Mouse (Mus musculus): ENCODE results near the gene Bod1. TPM values are rescaled to one million over a fixed set of nuclear protein-coding genes. Genes with fewer than 3 reads are reported as not detected.

Bod1 gene
- total and polyA plus RNA-seq, 3 experiments = 6.5 to 15.5 (median 7.8) TPM

DNA sequence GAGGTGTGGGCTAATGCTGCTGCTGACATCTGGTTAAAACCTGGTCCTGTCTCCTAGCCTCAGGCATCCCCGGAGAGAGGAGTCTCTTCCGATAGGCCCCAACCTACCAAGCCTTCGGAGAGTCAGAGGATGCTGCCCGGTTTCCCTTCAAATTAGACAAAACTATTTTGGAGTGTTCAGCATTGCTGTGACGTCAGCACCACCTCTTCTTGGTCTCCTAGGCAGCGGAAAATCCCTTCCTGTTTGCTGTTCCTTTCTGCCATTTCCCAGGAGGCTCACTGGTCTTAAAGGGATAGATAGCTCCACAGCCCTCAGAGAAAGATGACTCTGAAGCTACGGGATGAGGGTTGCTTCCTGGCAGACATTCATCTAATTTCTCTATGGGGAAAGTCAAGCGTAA, 31.5 kb upstream of the Bod1 start:
- H3K27me3 ChIP-seq (ENCODE audit: insufficient read depth, low read length) = peaks cover 9% of the 10 kb centered on the region
- no peaks in the 10 kb centered on the region for H3K4me1 ChIP-seq (ENCODE audit: insufficient read depth, low read depth, low read length)
- no peak for ATAC-seq (ENCODE audit: extremely low read depth, insufficient number of reproducible peaks, low FRiP score, poor library complexity, severe bottlenecking)
- H3K4me3 ChIP-seq (ENCODE audit: low read depth, low read length) = no peak overlapping the region
- 0 out of 2 replicates have a peak, but pooled peaks cover 4% of the 10 kb centered on the region for H3K9me3 ChIP-seq (replicated peaks)
- TF ChIP-seq CTCF (IDR thresholded peaks at IDR 0.05; ENCODE audit: low read depth, low read length) = no peak
- no peak for TF ChIP-seq GATA1 (IDR thresholded peaks at IDR 0.05; ENCODE audit: borderline replicate concordance, low read length)
- no peak for TF ChIP-seq GATA2 (IDR thresholded peaks at IDR 0.05; ENCODE audit: borderline replicate concordance, low read depth, low read length)
- TF ChIP-seq TAL1 (conservative IDR thresholded peaks at IDR 0.05; ENCODE audit: low read depth, low read length) = no peak
- TF ChIP-seq POLR2AphosphoS5 (IDR thresholded peaks at IDR 0.05; ENCODE audit: insufficient replicate concordance, low read depth, low read length) = no peak
- no peaks in the 10 kb centered on the region for H3K36me3 ChIP-seq (replicated peaks)
- DNase-seq (ENCODE audit: low spot score) = no peak

DNA sequence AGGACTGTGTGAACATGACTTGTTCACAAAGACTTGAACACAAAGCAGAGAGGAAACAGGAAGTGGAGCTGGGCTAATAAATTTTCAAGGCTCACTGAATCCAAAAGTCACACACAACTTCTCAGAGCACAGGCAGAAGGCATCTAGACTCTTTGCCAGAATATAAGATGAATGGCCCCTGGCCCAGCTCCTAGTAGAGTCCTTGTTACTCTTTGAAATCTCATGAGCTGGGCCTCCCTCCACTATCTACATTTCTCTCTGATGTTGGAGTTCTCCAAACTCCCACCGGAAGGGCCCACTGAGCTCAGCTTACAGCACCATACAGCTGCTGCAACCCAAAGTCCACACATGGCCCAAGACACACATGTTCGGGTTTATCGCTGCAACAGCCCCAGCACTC, 30.2 kb upstream of the Bod1 start:
- no peak for ATAC-seq (ENCODE audit: extremely low read depth, insufficient number of reproducible peaks, low FRiP score, poor library complexity, severe bottlenecking)
- no peak for DNase-seq (ENCODE audit: low spot score)
- Histone ChIP-seq H3K36me3 (replicated peaks) (no peaks in the 10 kb centered on the region), H3K9me3 (replicated peaks) (no peaks in the 10 kb centered on the region), H3K4me1 (ENCODE audit: insufficient read depth, low read depth, low read length) (no peaks in the 10 kb centered on the region), H3K27me3 (ENCODE audit: insufficient read depth, low read length) (peaks cover 11% of the 10 kb centered on the region), H3K4me3 (ENCODE audit: low read depth, low read length) (no peak overlapping the region)
- TF ChIP-seq TAL1 (conservative IDR thresholded peaks at IDR 0.05; ENCODE audit: low read depth, low read length) (no peak), POLR2AphosphoS5 (IDR thresholded peaks at IDR 0.05; ENCODE audit: insufficient replicate concordance, low read depth, low read length) (no peak), GATA2 (IDR thresholded peaks at IDR 0.05; ENCODE audit: borderline replicate concordance, low read depth, low read length) (no peak), CTCF (IDR thresholded peaks at IDR 0.05; ENCODE audit: low read depth, low read length) (no peak), GATA1 (IDR thresholded peaks at IDR 0.05; ENCODE audit: borderline replicate concordance, low read length) (no peak)

DNA sequence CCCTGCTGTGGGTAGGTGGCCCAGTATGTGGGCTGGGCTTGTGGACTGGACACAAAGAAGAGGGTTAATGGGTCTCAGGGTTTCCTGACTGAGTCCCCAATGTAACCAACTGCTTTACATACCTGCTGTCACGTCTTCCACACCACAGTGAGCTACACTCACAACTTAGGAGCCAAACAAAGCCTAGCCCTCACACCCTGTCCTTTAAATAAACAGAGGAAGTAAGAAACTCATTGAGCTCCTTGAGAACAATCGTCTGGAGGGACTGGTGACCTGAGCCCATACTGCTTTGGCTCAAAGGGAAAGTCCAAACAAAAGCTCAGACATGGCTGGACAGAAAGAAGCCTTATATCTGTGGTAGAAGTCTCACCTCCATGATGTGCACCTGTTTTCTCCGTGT, 27.8 kb upstream of the Bod1 start:
- no peak for DNase-seq (ENCODE audit: low spot score)
- no peaks in the 10 kb centered on the region for H3K4me1 ChIP-seq (ENCODE audit: insufficient read depth, low read depth, low read length)

DNA sequence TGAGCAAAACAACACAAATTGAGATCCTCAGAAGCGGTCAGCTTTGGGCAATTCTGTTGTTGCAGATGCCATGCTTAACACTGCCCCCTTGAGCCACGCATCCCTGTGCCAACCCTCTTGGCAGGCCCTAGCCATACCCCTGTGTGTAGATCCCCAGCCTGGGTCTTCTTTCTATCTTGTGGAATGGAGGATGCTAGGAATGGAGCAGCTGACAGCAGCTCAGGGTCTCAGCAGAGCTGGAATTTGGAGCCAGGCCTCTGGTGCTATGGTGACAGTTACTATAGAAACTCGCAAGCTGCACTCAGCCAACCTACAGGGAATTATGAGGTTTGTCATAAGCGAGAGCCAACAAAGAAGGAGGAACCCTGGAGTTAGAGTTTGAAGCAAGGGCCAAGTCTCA, 23.1 kb upstream of the Bod1 start:
- H3K27me3 ChIP-seq (ENCODE audit: insufficient read depth, low read length) = peaks cover 9% of the 10 kb centered on the region
- no peaks in the 10 kb centered on the region for H3K36me3 ChIP-seq (replicated peaks)
- DNase-seq (ENCODE audit: low spot score) = no peak
- H3K4me1 ChIP-seq (ENCODE audit: insufficient read depth, low read depth, low read length) = no peaks in the 10 kb centered on the region; the same call in 1 of the 2 replicates
- no peak for TF ChIP-seq GATA1 (IDR thresholded peaks at IDR 0.05; ENCODE audit: borderline replicate concordance, low read length)
- no peak for TF ChIP-seq GATA2 (IDR thresholded peaks at IDR 0.05; ENCODE audit: borderline replicate concordance, low read depth, low read length)
- TF ChIP-seq CTCF (IDR thresholded peaks at IDR 0.05; ENCODE audit: low read depth, low read length) = no peak
- no peak for ATAC-seq (ENCODE audit: extremely low read depth, insufficient number of reproducible peaks, low FRiP score, poor library complexity, severe bottlenecking)
- peaks cover 4% of the 10 kb centered on the region; the same call in 1 of the 2 replicates for H3K9me3 ChIP-seq (replicated peaks)
- H3K4me3 ChIP-seq (ENCODE audit: low read depth, low read length) = no peak overlapping the region

More for the DNA sequence above, 27.8 kb upstream of the Bod1 start:
- no peaks in the 10 kb centered on the region for H3K9me3 ChIP-seq (replicated peaks)
- no peak for ATAC-seq (ENCODE audit: extremely low read depth, insufficient number of reproducible peaks, low FRiP score, poor library complexity, severe bottlenecking)
- no peak overlapping the region for H3K4me3 ChIP-seq (ENCODE audit: low read depth, low read length)
- no peaks in the 10 kb centered on the region for H3K36me3 ChIP-seq (replicated peaks)
- H3K27me3 ChIP-seq (ENCODE audit: insufficient read depth, low read length) = peaks cover 11% of the 10 kb centered on the region
- no peak for TF ChIP-seq GATA2 (IDR thresholded peaks at IDR 0.05; ENCODE audit: borderline replicate concordance, low read depth, low read length)
- no peak for TF ChIP-seq GATA1 (IDR thresholded peaks at IDR 0.05; ENCODE audit: borderline replicate concordance, low read length)
- no peak for TF ChIP-seq TAL1 (conservative IDR thresholded peaks at IDR 0.05; ENCODE audit: low read depth, low read length)
- TF ChIP-seq POLR2AphosphoS5 (IDR thresholded peaks at IDR 0.05; ENCODE audit: insufficient replicate concordance, low read depth, low read length) = no peak
- TF ChIP-seq CTCF (IDR thresholded peaks at IDR 0.05; ENCODE audit: low read depth, low read length) = no peak

DNA sequence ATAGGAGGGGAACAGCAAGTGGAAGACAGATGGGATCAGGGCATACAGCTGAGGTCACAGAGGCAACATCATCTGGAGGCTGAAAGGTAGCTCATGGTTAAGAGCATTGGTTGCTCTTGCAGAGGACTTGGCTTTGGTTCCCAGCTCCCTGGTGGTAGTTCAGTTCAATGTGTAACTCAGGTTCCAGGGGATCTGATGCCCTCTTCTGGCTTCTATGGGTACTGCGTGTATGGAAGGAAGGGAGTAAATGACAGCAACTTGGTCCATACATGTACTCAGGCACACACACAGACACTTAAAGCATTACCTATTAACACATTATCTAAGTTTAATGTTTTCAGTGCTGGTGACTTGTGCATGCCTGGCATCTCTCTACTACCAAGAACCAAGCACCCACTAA, 22.4 kb upstream of the Bod1 start:
- no peak for ATAC-seq (ENCODE audit: extremely low read depth, insufficient number of reproducible peaks, low FRiP score, poor library complexity, severe bottlenecking)
- Histone ChIP-seq H3K4me3 (ENCODE audit: low read depth, low read length) (no peak overlapping the region), H3K4me1 (ENCODE audit: insufficient read depth, low read depth, low read length) (no peaks in the 10 kb centered on the region; the same call in 1 of the 2 replicates), H3K9me3 (replicated peaks) (peaks cover 4% of the 10 kb centered on the region; the same call in 1 of the 2 replicates), H3K36me3 (replicated peaks) (no peaks in the 10 kb centered on the region), H3K27me3 (ENCODE audit: insufficient read depth, low read length) (peaks cover 12% of the 10 kb centered on the region)
- TF ChIP-seq POLR2AphosphoS5 (IDR thresholded peaks at IDR 0.05; ENCODE audit: insufficient replicate concordance, low read depth, low read length) (no peak), GATA1 (IDR thresholded peaks at IDR 0.05; ENCODE audit: borderline replicate concordance, low read length) (no peak), GATA2 (IDR thresholded peaks at IDR 0.05; ENCODE audit: borderline replicate concordance, low read depth, low read length) (no peak), TAL1 (conservative IDR thresholded peaks at IDR 0.05; ENCODE audit: low read depth, low read length) (no peak), CTCF (IDR thresholded peaks at IDR 0.05; ENCODE audit: low read depth, low read length) (peak; percentile 50)
- no peak for DNase-seq (ENCODE audit: low spot score)

DNA sequence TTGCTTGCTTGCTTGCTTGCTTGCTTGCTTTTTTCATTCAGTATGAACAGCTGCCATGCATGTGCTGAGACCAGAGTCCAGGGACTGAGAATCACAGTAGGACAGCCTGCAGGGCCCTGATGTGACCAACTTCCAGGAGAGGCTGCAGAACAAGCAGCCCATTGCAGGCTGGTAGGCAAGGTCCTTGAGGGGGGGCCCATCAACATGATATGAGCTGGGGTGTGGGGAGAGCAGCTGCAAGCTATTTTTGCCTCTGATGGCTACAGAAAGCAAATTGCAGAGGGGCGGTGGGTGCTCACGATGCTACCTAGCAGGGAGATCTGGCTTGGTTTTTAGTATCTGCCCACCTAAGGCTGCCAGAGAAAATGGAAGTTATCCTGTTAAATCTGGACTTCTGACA, 21.6 kb upstream of the Bod1 start:
- ATAC-seq (ENCODE audit: extremely low read depth, insufficient number of reproducible peaks, low FRiP score, poor library complexity, severe bottlenecking) = no peak
- peaks cover 15% of the 10 kb centered on the region; the same call in 1 of the 2 replicates for H3K27me3 ChIP-seq (ENCODE audit: insufficient read depth, low read length)
- H3K9me3 ChIP-seq (replicated peaks) = peaks cover 4% of the 10 kb centered on the region; the same call in 1 of the 2 replicates
- no peaks in the 10 kb centered on the region; the same call in 1 of the 2 replicates for H3K4me1 ChIP-seq (ENCODE audit: insufficient read depth, low read depth, low read length)
- no peaks in the 10 kb centered on the region for H3K36me3 ChIP-seq (replicated peaks)
- no peak overlapping the region for H3K4me3 ChIP-seq (ENCODE audit: low read depth, low read length)
- no peak for TF ChIP-seq GATA2 (IDR thresholded peaks at IDR 0.05; ENCODE audit: borderline replicate concordance, low read depth, low read length)
- DNase-seq (ENCODE audit: low spot score) = no peak

DNA sequence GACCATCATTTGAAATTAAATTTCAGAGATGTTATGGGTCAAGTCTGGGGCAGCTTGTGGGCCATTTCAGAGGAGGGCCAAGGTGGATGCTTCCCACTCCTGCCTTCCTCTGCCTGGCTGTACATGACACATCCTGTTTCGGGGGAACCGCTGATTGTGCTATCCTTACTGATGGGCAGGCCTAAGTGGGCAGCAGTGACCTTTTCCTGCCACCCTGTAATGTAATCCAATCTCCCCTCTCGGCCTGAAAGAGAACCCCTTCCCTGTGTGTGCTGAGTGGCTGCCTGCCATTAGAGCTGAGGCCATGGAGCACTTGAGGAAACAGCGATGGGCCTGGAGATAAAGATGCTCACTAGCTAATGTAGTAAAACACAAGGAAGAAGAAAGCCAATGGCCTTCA, 17.3 kb upstream of the Bod1 start:
- Histone ChIP-seq H3K36me3 (replicated peaks) (no peaks in the 10 kb centered on the region), H3K4me1 (ENCODE audit: insufficient read depth, low read depth, low read length) (no peaks in the 10 kb centered on the region; the same call in 1 of the 2 replicates), H3K27me3 (ENCODE audit: insufficient read depth, low read length) (peaks cover 23% of the 10 kb centered on the region; the same call in 1 of the 2 replicates), H3K4me3 (ENCODE audit: low read depth, low read length) (no peak overlapping the region), H3K9me3 (replicated peaks) (peaks cover 1% of the 10 kb centered on the region; the same call in 1 of the 2 replicates)
- ATAC-seq (ENCODE audit: extremely low read depth, insufficient number of reproducible peaks, low FRiP score, poor library complexity, severe bottlenecking) (no peak), DNase-seq (ENCODE audit: low spot score) (no peak)
- TF ChIP-seq TAL1 (conservative IDR thresholded peaks at IDR 0.05; ENCODE audit: low read depth, low read length) (no peak), CTCF (IDR thresholded peaks at IDR 0.05; ENCODE audit: low read depth, low read length) (no peak), GATA2 (IDR thresholded peaks at IDR 0.05; ENCODE audit: borderline replicate concordance, low read depth, low read length) (no peak), GATA1 (IDR thresholded peaks at IDR 0.05; ENCODE audit: borderline replicate concordance, low read length) (no peak), POLR2AphosphoS5 (IDR thresholded peaks at IDR 0.05; ENCODE audit: insufficient replicate concordance, low read depth, low read length) (no peak)
